Mouse (Mus musculus): ENCODE measurements around the gene Cd200r1.
"Not testable (repeated sequence)": the region's sequence is repeated elsewhere in the genome, so short reads cannot be mapped to it uniquely, and the experiment has no call there.

Gene Cd200r1

GRCm38 (mm10) chr16:44766320-44766892 is 870 bp downstream of the Cd200r1 start:
- DNase-seq (ENCODE audit: low spot score): no peak

DNA sequence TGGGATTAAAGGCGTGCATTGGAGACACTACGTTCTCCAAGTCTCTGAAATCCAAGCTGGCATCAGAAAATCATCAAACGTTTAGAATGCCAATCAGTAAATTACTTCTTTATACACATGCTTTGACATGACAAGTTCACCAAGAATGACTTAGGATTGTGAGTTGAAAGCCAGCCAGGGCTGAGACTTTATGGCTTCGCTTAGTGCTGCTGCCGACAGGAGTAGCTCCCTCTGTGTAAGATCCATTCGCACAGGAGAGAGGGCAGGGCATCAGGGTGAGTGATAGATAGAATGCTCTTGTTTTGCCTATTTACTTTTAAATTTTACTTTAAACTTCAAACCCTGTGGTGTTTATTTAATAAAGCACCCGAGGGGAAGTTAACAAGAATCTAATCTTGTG is 2.0 kb downstream of the Cd200r1 start:
- no peak for DNase-seq (ENCODE audit: low spot score)

DNA sequence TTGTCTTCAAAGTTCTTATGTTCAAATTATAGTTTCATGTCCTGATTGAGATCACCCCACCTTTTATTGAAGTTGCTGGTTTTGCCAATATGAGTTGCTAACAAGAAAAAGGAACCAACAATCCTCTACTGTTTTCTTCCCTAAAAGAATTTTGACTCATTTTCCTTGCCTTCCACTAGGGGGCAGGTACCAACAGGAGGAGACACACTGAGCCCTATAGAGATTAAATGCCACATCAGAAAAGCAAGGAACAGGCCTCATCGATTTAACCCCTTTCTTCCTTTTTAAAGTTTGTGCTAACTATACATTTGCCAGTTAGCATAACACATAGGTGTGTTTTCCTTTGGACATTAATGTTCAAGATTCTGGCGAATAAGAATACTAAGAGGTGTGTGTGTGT is 2.4 kb downstream of the Cd200r1 start:
- DNase-seq (ENCODE audit: low spot score): no peak

- DNase-seq (ENCODE audit: low spot score): no peak
Measured at GRCm38 (mm10) chr16:44772577-44772976, 7.0 kb downstream of the Cd200r1 start.

GRCm38 (mm10) chr16:44773673-44774072 is 8.1 kb downstream of the Cd200r1 start:
- no peak for DNase-seq (ENCODE audit: low spot score)

DNA sequence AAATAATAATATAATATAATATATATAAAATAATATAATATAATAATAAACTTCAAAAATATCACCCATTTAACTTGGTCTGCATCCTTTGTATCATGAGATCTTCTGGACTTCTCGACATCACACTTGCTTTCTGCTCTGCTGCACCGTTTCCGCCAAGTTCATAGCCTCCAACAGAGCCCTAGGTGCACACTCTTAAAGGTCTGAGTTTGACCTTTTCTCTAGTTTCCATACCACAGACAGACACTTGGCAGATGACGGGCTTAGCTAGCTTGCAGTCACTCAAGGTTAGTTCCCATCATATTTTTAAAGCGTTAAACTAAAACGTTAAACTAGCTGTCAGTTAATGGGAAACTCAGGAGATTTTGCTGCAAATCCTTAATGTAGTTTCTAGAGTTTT is 8.7 kb downstream of the Cd200r1 start:
- DNase-seq (ENCODE audit: low spot score): no peak

- no peak for DNase-seq (ENCODE audit: low spot score)
Measured at GRCm38 (mm10) chr16:44778538-44779147, 13.1 kb downstream of the Cd200r1 start.

DNA sequence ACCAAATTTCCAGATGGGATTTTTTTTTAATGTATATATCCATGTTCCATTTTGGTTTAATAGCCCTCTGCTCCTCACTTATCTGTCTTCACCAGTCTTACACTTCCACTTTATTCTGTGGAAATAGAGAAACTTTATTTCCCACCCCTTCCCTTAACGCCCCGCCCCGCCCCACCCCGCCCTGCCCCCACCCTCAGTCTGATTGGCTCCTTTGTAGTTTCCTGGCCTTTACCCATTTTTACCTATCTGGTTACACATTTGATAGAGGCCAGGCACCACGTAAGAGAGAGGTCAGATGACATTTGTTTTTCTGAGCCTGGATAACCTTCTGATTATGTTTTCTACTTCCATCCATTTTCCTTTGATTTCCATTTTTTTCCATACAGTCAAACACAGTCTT is 14.0 kb downstream of the Cd200r1 start:
- no peak for DNase-seq (ENCODE audit: low spot score)

DNA sequence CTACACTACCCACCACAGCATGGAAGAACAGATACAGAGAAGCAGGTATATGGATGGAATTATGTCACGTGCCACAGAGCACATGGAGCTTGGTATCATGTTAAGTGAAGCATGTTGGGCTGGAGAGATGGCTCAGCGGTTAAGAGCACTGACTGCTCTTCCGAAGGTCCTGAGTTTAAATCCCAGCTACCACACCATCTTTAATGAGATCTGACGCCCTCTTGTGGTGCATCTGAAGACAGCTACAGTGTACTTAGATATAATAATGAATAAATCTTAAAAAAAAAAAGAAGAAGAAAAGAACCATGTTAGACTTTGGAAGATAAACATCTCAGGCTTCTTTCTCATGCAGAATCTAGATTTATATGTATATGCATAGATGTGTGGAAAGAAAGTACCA is 15.2 kb downstream of the Cd200r1 start:
- no peak for DNase-seq (ENCODE audit: low spot score)

DNA sequence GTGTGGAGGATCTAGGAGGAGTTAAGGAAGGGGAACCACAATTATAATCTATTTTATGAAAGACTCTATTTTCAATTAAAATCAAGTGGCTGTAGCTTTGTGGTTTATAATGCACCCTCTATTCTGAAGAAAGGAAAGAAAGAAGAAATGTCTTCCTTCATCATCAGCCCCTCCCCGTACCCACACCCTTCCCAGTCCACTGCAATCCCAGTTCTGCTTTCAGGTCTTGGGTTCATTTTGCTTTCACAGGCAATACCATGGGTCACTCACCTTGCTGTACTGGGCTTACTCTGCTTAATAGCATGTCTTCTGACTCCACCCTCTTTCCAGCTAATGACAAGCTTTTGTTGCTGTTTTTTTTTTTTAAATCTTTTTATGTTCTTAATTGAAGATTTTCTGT is 21.4 kb downstream of the Cd200r1 start:
- no peak for DNase-seq (ENCODE audit: low spot score)

DNA sequence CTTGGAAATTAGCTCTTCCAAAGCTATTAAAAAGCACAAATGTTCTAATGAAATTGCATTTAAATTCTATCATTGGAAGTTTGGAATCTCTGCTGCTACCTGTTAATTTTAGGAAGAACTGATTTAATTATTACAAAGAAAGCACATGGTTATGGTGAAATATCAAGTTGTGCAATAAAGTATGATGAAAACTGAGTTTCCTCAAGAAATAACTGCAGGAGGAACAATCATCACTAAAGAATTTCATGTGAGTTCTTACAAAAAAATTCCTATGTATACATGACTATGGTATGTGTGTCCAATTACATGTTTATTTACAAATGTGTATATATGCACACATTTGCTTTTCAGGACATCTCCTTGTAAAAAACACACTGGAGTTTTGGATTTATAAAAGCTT is 28.9 kb downstream of the Cd200r1 start:
- DNase-seq (ENCODE audit: low spot score): no peak

- DNase-seq (ENCODE audit: low spot score): no peak
Measured at GRCm38 (mm10) chr16:44805976-44806375, 40.4 kb downstream of the Cd200r1 start.

GRCm38 (mm10) chr16:44810223-44810622 is 44.7 kb downstream of the Cd200r1 start:
- DNase-seq (ENCODE audit: low spot score): not testable (repeated sequence)

DNA sequence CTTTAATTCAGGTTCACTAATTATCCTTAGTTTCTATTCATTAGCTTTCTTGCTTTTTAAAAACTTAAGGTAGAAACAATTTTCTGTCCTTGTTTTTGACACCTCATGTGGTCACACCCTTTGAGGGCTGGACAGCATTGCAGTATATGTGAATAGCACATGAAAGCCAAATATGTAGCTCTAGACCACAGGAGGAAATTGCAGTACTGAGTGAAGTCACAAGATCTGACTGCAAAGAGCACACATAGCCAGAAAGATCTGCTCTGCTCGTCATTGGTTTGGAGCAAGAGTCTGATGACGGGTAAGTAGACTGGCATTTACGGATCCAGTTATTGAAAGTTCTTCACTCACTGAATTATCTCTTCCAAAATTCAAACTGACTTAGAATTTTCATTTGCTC is 46.0 kb downstream of the Cd200r1 start, which contains the start of gene Cd200r4:
Gene Cd200r4, plus strand, starts transcription at position 190 of the 400 bp plus-strand sequence.
- DNase-seq (ENCODE audit: low spot score): no peak

DNA sequence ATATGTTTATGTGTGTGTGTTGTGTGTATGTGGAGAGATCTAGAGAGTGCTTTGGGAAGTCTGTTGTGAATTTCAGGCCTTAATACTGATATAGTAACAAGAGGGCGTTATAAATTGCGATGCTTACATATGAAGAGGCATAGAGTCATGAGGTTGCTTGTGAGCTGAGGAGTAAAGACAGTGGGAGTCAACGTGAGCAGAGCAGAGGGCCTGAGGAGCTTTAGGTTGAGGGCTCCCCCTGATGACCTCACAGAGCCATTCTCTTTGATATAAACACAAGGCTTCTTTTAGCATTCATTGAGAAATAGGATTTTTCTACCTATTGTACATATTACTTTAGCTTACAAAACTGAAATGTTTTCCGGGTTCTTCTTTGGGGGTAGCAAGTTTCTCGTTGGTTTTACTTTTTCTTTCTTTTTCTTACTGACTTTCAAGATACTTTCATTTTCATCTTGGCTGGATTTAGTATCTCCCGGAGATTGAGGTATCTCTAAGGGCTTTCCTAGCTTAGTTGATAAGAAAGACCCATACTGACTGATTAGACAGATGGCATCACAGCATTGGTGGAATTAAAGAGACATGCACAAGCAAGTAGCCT is 47.0 kb downstream of the Cd200r1 start:
- DNase-seq (ENCODE audit: low spot score): no peak

DNA sequence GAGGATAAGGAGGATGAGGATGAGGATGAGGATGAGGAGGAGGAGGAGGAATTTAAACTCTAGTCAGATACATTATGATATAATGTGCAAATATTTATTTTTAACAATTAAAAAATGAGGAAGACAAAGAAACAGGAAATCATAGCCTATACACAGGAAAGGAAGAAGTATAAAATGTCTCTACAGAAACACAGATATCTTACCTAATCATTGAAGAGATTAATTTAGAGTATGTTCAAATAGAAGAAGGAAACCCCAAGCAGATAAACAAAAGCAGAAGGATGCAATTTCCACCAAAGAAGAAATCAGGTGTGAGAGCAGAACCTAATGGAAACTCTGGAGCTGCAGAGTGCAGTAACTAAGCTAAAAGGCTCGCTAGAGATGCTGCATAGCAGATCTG is 52.5 kb downstream of the Cd200r1 start:
- no peak for DNase-seq (ENCODE audit: low spot score)

- no peak for DNase-seq (ENCODE audit: low spot score)
Measured at GRCm38 (mm10) chr16:44820545-44820944, 55.0 kb downstream of the Cd200r1 start.

DNA sequence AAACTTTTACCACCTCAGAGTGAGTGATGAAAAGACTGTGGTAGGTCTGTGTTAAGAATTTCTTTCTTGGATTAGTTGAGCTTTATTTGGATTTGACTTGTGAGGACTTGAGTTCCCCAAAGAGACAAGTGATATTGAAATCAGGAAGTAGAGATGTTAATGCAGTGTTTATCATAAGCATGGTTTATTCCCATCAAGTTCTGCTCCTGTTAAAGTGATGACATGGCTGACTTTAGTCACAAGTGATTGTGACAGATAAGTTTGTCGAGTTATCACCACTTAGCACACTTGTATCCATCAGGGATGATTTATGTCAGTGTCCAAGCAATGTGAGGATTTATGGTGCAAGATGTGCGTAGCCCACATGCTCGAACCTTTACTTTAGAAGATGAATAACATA is 66.8 kb downstream of the Cd200r1 start:
- DNase-seq (ENCODE audit: low spot score): no peak

DNA sequence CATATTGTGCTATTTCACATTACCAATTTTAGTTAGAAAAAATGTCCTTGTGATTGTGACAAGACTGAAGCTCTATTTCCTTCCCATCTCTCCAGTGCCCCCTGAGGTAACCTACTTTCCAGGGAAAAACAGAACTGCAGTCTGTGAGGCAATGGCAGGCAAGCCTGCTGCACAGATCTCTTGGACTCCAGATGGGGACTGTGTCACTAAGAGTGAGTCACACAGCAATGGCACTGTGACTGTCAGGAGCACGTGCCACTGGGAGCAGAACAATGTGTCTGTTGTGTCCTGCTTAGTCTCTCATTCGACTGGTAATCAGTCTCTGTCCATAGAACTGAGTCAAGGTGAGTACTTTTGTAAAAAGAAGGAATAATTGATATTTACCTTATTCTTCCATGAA is 67.7 kb downstream of the Cd200r1 start:
- not testable (repeated sequence) for DNase-seq (ENCODE audit: low spot score)

All from yolk sac, embryonic 10.5 days (tissue).